Mouse (Mus musculus): ENCODE measurements around the gene Ribc1.

- TF ChIP-seq CTCF (IDR thresholded peaks at IDR 0.05; ENCODE audit: control insufficient read depth, insufficient read depth, insufficient read length) = no peak
- no peak for TF ChIP-seq FOSL1 (IDR thresholded peaks at IDR 0.05; ENCODE audit: insufficient read depth, low read length, poor library complexity, severe bottlenecking)
- no peak for TF ChIP-seq CEBPB (IDR thresholded peaks at IDR 0.05; ENCODE audit: low read depth)
Observed at GRCm38 (mm10) chrX:152054094-152054493, 38.0 kb upstream of the Ribc1 start.
